Mouse (Mus musculus): ENCODE data around the gene 2310022B05Rik. TPM values are rescaled to one million over a fixed set of nuclear protein-coding genes. Genes with fewer than 3 reads are reported as not detected.

2310022B05Rik gene
- total RNA-seq (2023), result 7.2 to 10.0 TPM (median 8.4 TPM) in 4 replicates

DNA sequence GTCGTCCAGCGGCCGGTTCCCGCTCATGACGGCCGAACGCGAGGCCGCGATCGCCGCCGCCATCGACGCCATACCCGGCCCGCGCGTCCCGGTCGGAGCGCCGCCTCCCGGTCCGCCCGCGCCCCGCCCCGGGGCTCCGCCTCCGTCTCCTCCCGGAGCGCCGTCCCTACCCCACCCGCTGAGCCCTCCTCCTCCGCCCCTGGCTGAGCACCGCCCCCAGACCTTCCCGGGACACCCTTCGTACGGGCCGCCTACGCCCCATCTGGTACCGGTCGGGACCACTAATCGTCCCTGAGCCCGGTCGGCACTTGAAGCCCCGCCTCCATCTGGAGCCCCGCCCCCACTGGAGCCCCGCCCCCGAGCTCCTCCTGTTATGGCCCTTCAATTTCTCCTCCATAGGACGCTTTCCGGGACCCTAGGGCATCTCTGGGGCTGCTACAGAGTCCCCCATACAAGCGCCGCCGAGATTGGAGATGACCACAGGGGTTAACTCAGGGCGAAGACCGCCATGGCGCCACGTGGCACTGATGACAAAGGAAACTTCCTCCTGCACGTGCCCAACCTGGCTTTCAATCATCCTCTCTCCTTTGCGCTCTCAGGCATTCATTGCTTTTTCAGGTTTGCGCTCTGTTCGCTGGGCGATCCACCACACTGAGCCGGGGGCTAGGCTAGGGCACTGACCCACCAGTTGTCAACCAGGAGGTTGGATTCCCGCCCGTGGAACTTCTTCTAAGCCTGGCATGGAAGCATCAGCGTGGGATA is at the start of gene 2310022B05Rik:
Gene 2310022B05Rik (minus strand): TSS at position 258 of the 762 bp plus-strand sequence.

Other genes with a start within 250 kb of the 2310022B05Rik start
- gene Pgbd5, start 223.7 kb downstream of the 2310022B05Rik start, total RNA-seq (2023), result not detected in 4 replicates
- 37.5 to 55.4 TPM (median 46.8 TPM) in 4 replicates for gene Cog2, start 142.6 kb downstream of the 2310022B05Rik start, total RNA-seq (2023)
- not detected in 4 replicates for gene Agt, start 93.7 kb downstream of the 2310022B05Rik start, total RNA-seq (2023)
- not detected in 4 replicates for gene Capn9, start 87.3 kb downstream of the 2310022B05Rik start, total RNA-seq (2023)
- gene Ttc13, start 58.6 kb upstream of the 2310022B05Rik start, total RNA-seq (2023), result 79.7 to 95.6 TPM (median 83.2 TPM) in 4 replicates
- gene Arv1, start 58.8 kb upstream of the 2310022B05Rik start, total RNA-seq (2023), result 17.0 to 23.3 TPM (median 19.7 TPM) in 4 replicates
- gene Fam89a, start 88.5 kb upstream of the 2310022B05Rik start, total RNA-seq (2023), result 0.73 TPM in 1 of 4 replicates, not detected in the others
- gene Trim67, start 129.7 kb upstream of the 2310022B05Rik start, total RNA-seq (2023), result not detected in 4 replicates
- 57.4 to 66.7 TPM (median 61.4 TPM) in 4 replicates for gene Gnpat, start 199.7 kb upstream of the 2310022B05Rik start, total RNA-seq (2023)
- gene 2810004N23Rik, start 199.8 kb upstream of the 2310022B05Rik start, total RNA-seq (2023), result 21.0 to 25.7 TPM (median 22.8 TPM) in 4 replicates
- 11.1 to 12.3 TPM (median 11.8 TPM) in 4 replicates for gene Exoc8, start 234.3 kb upstream of the 2310022B05Rik start, total RNA-seq (2023)
- gene Sprtn, start 234.5 kb upstream of the 2310022B05Rik start, total RNA-seq (2023), result 27.8 to 32.2 TPM (median 30.7 TPM) in 4 replicates